Mouse (Mus musculus): ENCODE data around the gene Kif19a.
A peak's percentile ranks its signal among the peaks of the same experiment; 100 is the strongest.

The Kif19a gene

DNA sequence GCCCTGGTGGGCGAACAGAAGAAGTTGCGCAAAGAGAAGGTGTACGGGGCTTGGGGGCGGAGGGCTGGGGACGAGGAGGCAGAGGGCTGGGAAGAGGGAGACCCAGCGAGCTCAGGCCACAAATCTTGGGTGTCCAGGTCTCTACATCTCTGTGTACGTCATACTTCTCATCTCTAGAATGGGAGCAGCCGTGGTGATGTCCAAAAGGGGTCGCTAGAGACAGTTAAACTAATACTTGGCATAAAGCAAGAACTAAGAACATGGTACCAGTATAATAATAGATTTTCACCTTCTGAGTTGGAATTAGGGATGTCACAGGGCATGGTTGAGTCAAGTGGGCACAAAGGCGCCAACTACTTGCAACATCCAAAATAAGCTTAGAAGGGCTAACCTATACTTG lies 20.7 kb downstream of the Kif19a start:
- no peak for DNase-seq

- no peak for DNase-seq
Measured at GRCm38 (mm10) chr11:114786326-114786725, 21.1 kb downstream of the Kif19a start.

- no peak for DNase-seq
Measured at GRCm38 (mm10) chr11:114787611-114788010, 22.4 kb downstream of the Kif19a start.

- DNase-seq = peak; percentile 21 to 36
Measured at GRCm38 (mm10) chr11:114789061-114789714, 24.0 kb downstream of the Kif19a start.

- no peak for DNase-seq
Measured at GRCm38 (mm10) chr11:114789716-114790115, 24.5 kb downstream of the Kif19a start.

DNA sequence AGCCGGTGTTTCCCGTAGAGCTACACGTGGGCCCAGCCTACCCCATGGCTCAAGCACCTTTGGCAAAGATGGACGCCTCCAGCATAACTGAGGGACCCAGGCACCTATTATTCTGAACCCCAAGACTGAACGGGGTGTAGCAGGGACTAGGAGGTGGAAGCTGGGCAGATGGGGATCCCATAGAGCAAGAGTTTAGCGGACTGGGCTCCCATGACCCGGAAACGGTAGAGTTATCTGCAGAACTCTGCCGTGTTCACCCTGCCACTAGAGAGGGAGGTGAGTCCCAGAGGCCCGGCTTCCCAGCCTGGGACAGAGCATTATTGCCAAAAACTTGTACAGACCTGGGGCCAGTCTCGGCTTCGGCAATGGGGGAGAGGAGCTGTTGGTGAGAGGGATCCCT lies 25.0 kb downstream of the Kif19a start:
- DNase-seq = no peak

GRCm38 (mm10) chr11:114790841-114791240 lies 25.7 kb downstream of the Kif19a start:
- DNase-seq = no peak

GRCm38 (mm10) chr11:114791351-114791889 lies 26.2 kb downstream of the Kif19a start:
- no peak for DNase-seq

- DNase-seq = no peak
Measured at GRCm38 (mm10) chr11:114791891-114792411, 26.8 kb downstream of the Kif19a start.

DNA sequence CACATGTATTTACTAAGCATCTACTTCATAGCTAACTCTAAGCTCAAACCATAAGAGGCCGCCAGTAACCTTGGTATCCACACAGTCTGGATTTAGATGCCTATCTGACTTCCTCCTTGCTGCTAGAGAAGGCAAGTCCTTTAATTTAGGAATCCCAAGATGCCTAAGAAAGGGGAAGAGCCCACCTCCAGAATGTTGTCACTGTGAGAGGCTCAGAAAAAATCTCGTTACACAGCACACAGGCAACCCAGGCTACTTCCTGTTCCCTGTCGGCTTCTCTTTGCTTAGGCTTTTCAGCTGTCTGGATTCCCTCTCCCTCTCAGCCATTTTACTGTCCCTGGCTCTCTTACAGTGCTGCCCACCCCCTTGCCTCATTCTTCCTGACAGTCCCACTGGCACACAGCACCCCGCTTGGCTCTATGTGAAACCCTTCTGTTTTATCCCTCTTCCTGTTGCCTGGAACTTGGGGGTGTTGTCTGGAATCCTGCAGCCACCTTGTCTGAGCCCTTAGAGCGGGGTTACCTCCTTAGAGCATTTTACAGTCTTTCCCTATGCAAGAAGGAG lies 27.8 kb downstream of the Kif19a start:
- DNase-seq = no peak

DNA sequence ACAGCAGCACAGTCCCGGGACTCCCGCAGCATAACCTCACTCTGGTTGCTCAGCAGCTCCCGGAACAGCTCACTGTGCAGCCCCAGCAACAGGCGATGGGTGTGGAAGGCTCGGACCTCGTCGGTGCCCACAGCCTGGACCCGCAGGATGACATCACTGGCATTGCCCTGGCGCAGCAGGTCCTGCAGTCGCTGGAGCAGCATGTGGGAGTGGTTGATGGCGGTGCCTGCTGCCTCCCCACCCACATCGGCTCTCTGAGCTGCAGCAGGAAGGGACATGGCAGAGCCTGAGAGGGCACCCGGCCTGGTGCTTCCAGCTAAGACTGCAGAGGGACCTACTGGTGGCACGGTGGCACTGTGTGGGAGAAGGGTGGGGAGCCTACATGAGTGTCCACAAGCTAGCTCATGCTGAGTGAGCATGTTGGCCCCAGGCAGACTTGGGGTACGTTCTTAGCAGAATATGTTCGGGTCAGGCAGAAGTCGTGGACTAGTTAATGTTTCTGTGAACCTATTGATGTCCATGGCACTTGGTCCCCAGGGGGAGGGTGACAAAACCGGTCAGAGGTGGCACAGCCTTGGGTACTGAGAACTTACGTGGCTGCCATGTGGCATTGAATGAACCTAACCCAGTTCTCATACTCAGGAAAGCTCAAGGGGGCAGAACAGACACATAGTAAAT lies 28.8 kb downstream of the Kif19a start:
- DNase-seq = no peak

GRCm38 (mm10) chr11:114794691-114795090 lies 29.5 kb downstream of the Kif19a start:
- DNase-seq = no peak

GRCm38 (mm10) chr11:114795231-114795746 lies 30.1 kb downstream of the Kif19a start:
- no peak for DNase-seq

DNA sequence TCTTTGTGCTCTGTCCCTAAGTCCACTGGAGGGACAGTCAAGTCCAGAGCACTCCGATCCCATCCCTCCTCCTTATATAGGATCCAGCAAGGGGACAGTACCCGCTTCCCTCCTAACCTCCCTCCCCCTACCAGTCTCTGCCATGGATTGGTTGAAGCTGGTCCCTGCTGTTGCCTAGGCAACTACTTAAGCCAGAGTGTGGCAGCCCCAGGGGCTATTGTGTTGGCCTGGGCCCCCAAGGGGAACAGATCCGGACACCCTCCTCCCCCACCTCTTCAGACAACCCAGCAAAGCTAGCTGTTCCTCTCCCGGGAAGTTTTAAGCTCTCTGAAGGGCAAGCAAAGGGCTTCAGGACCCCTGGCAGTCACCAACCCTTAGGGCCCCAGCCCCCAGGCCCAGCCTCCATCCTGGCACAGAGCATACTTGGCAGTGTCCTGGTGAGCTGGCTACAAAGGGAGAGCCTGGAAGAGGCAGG lies 30.7 kb downstream of the Kif19a start, which contains the start of gene Btbd17:
TSS of gene Btbd17 (minus strand) at position 98 of the 475 bp plus-strand sequence.
- no peak for DNase-seq

DNA sequence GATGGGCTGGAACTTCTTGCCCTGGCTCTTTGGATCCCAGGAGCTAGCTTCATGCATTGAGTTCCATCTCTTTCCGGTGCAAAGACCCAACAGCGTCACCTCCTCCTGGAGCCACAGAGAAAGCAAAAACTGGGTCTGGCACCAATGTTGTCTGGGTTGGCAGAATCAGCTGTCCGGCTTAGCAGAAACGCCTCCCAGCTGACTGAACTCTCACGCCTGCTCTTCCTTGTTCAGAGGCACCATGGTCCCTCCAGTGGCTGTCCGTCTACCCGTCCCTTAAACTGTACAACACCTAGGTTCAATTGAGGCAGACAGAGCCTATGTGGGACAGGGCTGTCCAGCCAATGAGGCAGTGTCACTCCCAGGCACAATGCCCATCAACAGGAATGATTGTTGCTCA lies 32.0 kb downstream of the Kif19a start:
- DNase-seq = no peak

DNA sequence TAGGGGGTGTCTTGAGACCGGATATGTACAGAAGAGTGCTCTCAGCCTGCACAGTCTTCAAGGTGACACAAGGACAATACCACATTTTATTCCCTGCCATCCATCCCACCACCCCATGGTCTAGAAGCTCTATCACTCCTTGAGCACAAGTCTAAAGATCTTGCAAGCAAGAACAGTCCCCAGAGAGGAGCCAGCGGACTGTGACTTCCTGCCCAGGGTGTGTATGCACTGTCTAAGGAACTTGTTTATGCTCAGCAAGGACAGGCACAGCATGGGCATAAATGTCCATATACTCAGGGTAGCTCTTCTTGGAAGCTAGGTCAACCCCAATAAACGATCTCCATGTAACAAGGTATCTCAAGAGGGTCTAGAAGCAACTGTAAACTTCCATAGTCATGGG lies 32.8 kb downstream of the Kif19a start:
- no peak for DNase-seq

GRCm38 (mm10) chr11:114798624-114799023 lies 33.4 kb downstream of the Kif19a start, which contains the start of gene Gpr142:
TSS of gene Gpr142 (plus strand) at chr11:114798924.
- DNase-seq = no peak

GRCm38 (mm10) chr11:114801906-114802305 lies 36.7 kb downstream of the Kif19a start:
- no peak for DNase-seq

DNA sequence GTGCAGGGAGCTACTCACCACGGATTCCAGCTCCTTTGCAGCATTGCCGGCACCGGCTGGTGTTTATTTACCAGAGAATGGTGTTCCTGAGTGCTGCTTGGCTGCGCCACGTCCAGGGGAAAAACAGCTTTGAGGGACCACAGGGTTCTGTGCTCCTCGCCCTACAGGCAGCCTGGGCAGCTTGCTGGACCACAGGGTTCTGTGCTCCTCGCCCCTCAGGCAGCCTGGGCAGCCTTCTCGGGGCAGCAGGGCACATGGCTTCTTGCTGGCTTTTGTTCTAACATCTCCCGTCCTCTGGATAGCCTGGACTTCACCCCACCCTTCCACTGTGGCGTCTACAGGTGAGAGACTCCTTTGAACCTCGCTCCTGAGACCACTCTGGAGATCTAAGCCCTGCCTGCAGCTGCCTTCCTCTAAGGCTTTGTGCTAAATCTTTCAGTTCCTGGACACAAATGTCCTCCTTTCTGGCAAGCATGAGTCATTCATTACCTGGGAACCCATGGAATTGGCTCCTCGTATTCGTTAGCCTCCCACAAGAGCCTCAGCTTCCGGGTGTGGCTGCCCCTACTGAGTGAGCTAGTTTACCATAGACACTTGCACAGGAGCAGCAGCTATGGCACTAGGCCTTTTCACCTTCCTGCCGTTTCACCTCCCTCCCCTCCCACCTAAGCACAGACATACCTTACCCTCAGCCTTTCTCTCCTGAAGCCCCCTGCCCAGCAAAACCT lies 37.5 kb downstream of the Kif19a start:
- no peak for DNase-seq

- DNase-seq = no peak
Measured at GRCm38 (mm10) chr11:114803990-114804389, 38.8 kb downstream of the Kif19a start.

DNA sequence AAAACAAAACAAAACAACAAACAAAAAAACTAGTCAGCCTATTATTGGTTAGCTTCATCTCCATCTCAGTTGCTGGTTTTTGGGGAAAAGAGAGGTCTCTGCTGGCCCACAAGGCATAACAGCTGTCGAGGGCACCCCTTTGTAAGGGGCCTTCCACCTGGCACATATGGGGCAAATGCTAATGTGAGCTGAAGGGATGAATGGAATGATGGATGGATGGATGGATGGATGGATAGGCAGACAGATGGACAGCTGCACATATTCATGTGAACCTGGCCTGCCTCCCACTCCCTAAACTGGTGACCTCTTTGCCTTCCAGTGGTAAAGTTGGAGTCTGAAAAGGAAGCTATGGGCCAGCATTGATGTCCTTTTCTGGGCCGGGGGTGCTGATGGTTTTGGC lies 41.8 kb downstream of the Kif19a start:
- no peak for DNase-seq

GRCm38 (mm10) chr11:114807686-114808427 lies 42.7 kb downstream of the Kif19a start:
- no peak for DNase-seq
